13 mouse cellular contexts compared by ENCODE assay signal in the genomic region with DNA sequence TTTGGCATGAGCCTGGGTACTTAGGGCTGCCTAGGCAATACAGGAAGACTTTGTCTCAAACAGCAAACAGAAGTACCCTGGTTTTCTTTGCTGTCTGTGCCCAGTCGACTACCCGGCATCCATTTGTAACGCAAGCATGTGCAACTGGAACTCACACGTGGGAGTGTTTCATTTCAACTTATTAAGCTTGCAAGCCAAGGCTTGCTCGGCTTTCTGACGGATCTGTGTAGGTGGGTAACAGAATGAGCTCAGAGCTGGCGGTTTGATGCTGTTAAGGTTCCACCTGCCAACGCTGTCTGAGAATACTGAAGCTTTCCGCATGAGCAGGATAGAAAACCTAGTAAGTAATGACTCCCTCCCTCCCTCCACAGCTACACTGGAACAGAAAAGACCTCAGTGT. TPM values are rescaled to one million over a fixed set of nuclear protein-coding genes. Genes with fewer than 3 reads are reported as not detected.
DNase-seq lines count a peak whose midpoint lies in the region; ATAC-seq and TF ChIP-seq lines count a peak whose summit lies in the region.
"Had no signal": no experiment of that assay in that cellular context is flagged by ENCODE, and none has a peak within 500 bp of the region (broad histone marks: within the 10 kb centered on the region; RNA-seq: fewer than 3 reads in every experiment).

No protein-coding gene starts in this region.

- no peak for TF ChIP-seq CTCF in olfactory bulb, adult 2 months (IDR thresholded peaks at IDR 0.05; ENCODE audit: insufficient read depth, low read depth, low read length)

- 27% methylated on average over 9 of the region's 9 CpGs for WGBS in olfactory bulb, adult 2 months

- no peak for ATAC-seq in CD4-positive, CD25-positive, alpha-beta regulatory T cell, adult 4 months

- TF ChIP-seq POLR2A in olfactory bulb, adult 2 months (IDR thresholded peaks at IDR 0.05; ENCODE audit: insufficient read depth, low read depth, low read length): no peak

- H3K4me1 ChIP-seq in olfactory bulb, adult 2 months (ENCODE audit: control insufficient read depth, insufficient read depth, low read length): peaks cover 12% of the 10 kb centered on the region
- H3K4me1 ChIP-seq: heart, embryonic 13.5 days; hindbrain, embryonic 15.5 days had no signal

- no peak overlapping the region for H3K4me3 ChIP-seq in olfactory bulb, adult 2 months (ENCODE audit: insufficient read depth, low read depth, low read length)
- H3K4me3 ChIP-seq: gastrocnemius, adult 2 months; heart, embryonic 13.5 days; hindbrain, embryonic 15.5 days had no signal

- peak overlapping the region; percentile 55 for H3K27ac ChIP-seq in olfactory bulb, adult 2 months (ENCODE audit: insufficient read depth, low read depth, low read length)
- H3K27ac ChIP-seq: gastrocnemius, adult 2 months; heart, embryonic 13.5 days; hindbrain, embryonic 15.5 days had no signal

- peak; percentile 14 for DNase-seq in CD4-positive, CD25-positive, alpha-beta regulatory T cell, adult 2 months (ENCODE audit: low read depth, low spot score)
- peak; percentile 75 for DNase-seq in fat pad, adult 2 months (ENCODE audit: extremely low read depth, low read depth, low spot score)
- peak; percentile 69 for DNase-seq in layer of hippocampus, adult 9-10 months (ENCODE audit: low spot score)
- no peak for DNase-seq in cerebellum, adult 9-11 months
- no peak for DNase-seq in MN1 (ENCODE audit: low spot score)
- no peak for DNase-seq in cerebellum, postnatal 36 days
- DNase-seq: gastrocnemius, adult 2 months; kidney, postnatal 14 days; lung, postnatal 4 days had no signal

RNA-seq across cellular contexts. Expression of a gene that starts 47.2 kb away (rescaled TPM):
- polyA plus RNA-seq in CD4-positive, CD25-positive, alpha-beta regulatory T cell, adult 4 months (2017; shearing (Covaris generic)): 1,000 to 10,000 TPM; 1,301 to 2,015 TPM
- polyA plus RNA-seq in olfactory bulb, adult 2 months (2012; ENCODE audit: insufficient read depth, insufficient read length, low replicate concordance, missing spikeins): 1,524 and 1,757 TPM in 2 replicates

Comparison
In these comparisons a context has a peak if more than half of its experiments do, and no peak if none do; other contexts are left out.
1. DNase-seq: peak in CD4-positive, CD25-positive, alpha-beta regulatory T cell, adult 2 months (single experiment), fat pad, adult 2 months (single experiment) and layer of hippocampus, adult 9-10 months (single experiment); none in cerebellum, adult 9-11 months (single experiment), MN1 (single experiment) and cerebellum, postnatal 36 days (0 of 2).